Mouse (Mus musculus) liver, adult 2 months (tissue): ENCODE results near the gene Pcid2. TPM values are rescaled to one million over a fixed set of nuclear protein-coding genes. Genes with fewer than 3 reads are reported as not detected.

Experiments used
- DNase-seq: peaks from one replicate; pipeline ENCODE4 v3.0.0-alpha.2; 2011; ENCODE audit warnings: low read depth, low spot score; ENCODE audit errors: extremely low read depth
- H3K27ac ChIP-seq: fragments of 200-500 bp; replicated peaks from 2 replicates; pipeline ENCODE4 v1.5.1; 2012; ENCODE audit warnings: low read depth, mild to moderate bottlenecking, control low read depth, inconsistent platforms, low read length; ENCODE audit not compliant: insufficient read depth
- H3K27me3 ChIP-seq: fragments of 200-500 bp; 2 replicates; pipeline ENCODE4 v1.6.1; 2012; ENCODE audit warnings: mild to moderate bottlenecking, moderate library complexity, low read length, inconsistent platforms; ENCODE audit not compliant: control insufficient read depth, insufficient read depth
- H3K36me3 ChIP-seq: fragments of 200-500 bp; 2 replicates; pipeline ENCODE4 v1.6.1; 2012; ENCODE audit warnings: low read length, inconsistent platforms; ENCODE audit not compliant: control insufficient read depth, insufficient read depth
- H3K4me1 ChIP-seq: fragments of 200-500 bp; 2 replicates; pipeline ENCODE4 v1.6.1; 2011; ENCODE audit warnings: low read length; ENCODE audit not compliant: control insufficient read depth, insufficient read depth
- H3K4me3 ChIP-seq: fragments of 200-500 bp; 2 replicates; pipeline ENCODE4 v1.5.1; 2011; ENCODE audit warnings: low read depth, mild to moderate bottlenecking, control low read depth, low read length, moderate library complexity; ENCODE audit not compliant: insufficient read depth
- H3K79me2 ChIP-seq: fragments of 200-500 bp; 2 replicates; pipeline ENCODE4 v1.6.1; 2012; ENCODE audit warnings: inconsistent platforms, mild to moderate bottlenecking, low read length, moderate library complexity; ENCODE audit not compliant: control insufficient read depth, insufficient read depth
- H3K9ac ChIP-seq: fragments of 200-500 bp; 2 replicates; pipeline ENCODE4 v1.6.1; 2012; ENCODE audit warnings: low read depth, mild to moderate bottlenecking, control low read depth, inconsistent platforms, low read length
- CTCF ChIP-seq: fragments of 200-500 bp; IDR thresholded peaks from 2 replicates; pipeline ENCODE4 v1.5.1; 2011; ENCODE audit warnings: low read depth, low read length, control low read depth
- POLR2A ChIP-seq: fragments of 200-500 bp; IDR thresholded peaks from 2 replicates; pipeline ENCODE4 v1.6.1; 2011; ENCODE audit warnings: low read length, control low read depth; ENCODE audit not compliant: insufficient read depth; ENCODE audit errors: extremely low read depth
- WGBS: fragments of 180-500 bp; shearing (Covaris S2); methylation state at CpG from one replicate; pipeline ENCODE4 v1.1.7; 2018; 5-methylcytosine and 5-hydroxymethylcytosine counted together
- polyA plus RNA-seq: library from polyadenylated mRNA; depleted of rRNA; stranded (reverse); fragments of >200 nt; gene quantifications from 2 replicates; pipeline ENCODE4 v1.2.3, GENCODE M21; 2012
- total RNA-seq: library from RNA; depleted of rRNA; stranded (reverse); fragments of >200 nt; gene quantifications from 2 replicates; pipeline ENCODE4 v1.2.3, GENCODE M21; 2014

Pcid2 gene
- total and polyA plus RNA-seq, 2 experiments: 7.0 to 11.6 TPM

DNA sequence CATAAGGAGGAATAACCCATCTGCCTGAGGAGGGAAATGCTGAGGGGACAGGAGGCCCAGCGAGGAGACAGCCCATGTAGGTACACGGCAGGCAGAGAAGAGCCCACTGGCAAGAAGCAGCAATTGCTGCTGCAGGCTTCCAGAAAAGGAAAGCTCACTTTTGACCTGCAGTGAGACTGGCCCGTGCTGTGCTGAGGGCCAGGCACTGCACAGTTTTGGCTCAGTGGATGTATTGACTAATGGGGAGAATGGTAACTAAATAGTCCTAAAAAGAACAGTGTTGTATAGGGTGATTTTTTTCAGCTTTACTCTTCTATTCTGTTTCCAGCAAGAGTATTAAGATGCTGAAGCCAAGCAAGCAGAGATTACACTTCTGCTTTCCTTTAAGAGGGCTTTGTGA lies 13.3 kb upstream of the Pcid2 start:
- Histone ChIP-seq H3K27me3 (no peaks in the 10 kb centered on the region), H3K4me1 (no peaks in the 10 kb centered on the region), H3K9ac (no peak overlapping the region), H3K4me3 (no peak overlapping the region), H3K27ac (no peak overlapping the region), H3K79me2 (peaks cover 9% of the 10 kb centered on the region; the same call in 1 of the 2 replicates), H3K36me3 (peaks cover 12% of the 10 kb centered on the region; the same call in 1 of the 2 replicates)
- TF ChIP-seq POLR2A: no peak
- TF ChIP-seq CTCF: no peak
- WGBS: 67% methylated on average over 3 of the region's 3 CpGs
- DNase-seq: no peak

DNA sequence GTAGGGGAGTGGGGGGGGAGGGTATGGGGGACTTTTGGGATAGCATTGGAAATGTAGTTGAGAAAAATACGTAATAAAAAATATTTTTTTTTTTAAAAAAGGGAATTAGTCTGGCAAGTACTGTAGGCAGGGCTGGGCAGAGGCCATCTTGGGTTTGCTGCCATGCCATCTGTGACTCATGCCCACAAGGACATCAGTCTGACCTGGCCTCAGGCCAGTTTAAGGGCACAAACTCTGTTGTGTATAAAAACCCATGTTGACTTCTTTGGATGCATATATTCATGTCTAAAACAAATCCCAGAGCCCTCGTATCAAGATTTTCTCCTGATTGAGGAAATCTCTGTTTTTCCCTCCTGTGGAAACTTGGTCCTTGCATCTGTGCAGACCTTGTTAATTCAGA lies 11.8 kb upstream of the Pcid2 start:
- no peaks in the 10 kb centered on the region for H3K4me1 ChIP-seq
- TF ChIP-seq POLR2A (no peak), CTCF (no peak)
- DNase-seq: no peak
- H3K36me3 ChIP-seq: peaks cover 13% of the 10 kb centered on the region; the same call in 1 of the 2 replicates
- H3K27me3 ChIP-seq: no peaks in the 10 kb centered on the region
- peaks cover 23% of the 10 kb centered on the region; the same call in 1 of the 2 replicates for H3K79me2 ChIP-seq
- WGBS: 96% methylated on average over 2 of the region's 2 CpGs
- no peak overlapping the region for H3K9ac ChIP-seq
- H3K27ac ChIP-seq: no peak overlapping the region
- H3K4me3 ChIP-seq: no peak overlapping the region

GRCm38 (mm10) chr8:13113232-13113631 lies 8.0 kb upstream of the Pcid2 start:
- H3K4me3 ChIP-seq: no peak overlapping the region
- no peak overlapping the region for H3K9ac ChIP-seq
- 93% methylated on average over 4 of the region's 4 CpGs for WGBS
- peaks cover 10% of the 10 kb centered on the region; the same call in 1 of the 2 replicates for H3K36me3 ChIP-seq
- H3K27ac ChIP-seq: no peak overlapping the region
- peaks cover 10% of the 10 kb centered on the region for H3K4me1 ChIP-seq
- H3K79me2 ChIP-seq: peaks cover 47% of the 10 kb centered on the region; the same call in 1 of the 2 replicates
- no peak for TF ChIP-seq POLR2A
- TF ChIP-seq CTCF: no peak
- DNase-seq: no peak
- H3K27me3 ChIP-seq: no peaks in the 10 kb centered on the region

- H3K79me2 ChIP-seq: peaks cover 55% of the 10 kb centered on the region; the same call in 1 of the 2 replicates
- 91% methylated on average over 11 of the region's 11 CpGs for WGBS
- no peak overlapping the region for H3K27ac ChIP-seq
- no peaks in the 10 kb centered on the region for H3K27me3 ChIP-seq
- DNase-seq: no peak
- H3K4me3 ChIP-seq: no peak overlapping the region
- H3K4me1 ChIP-seq: peaks cover 13% of the 10 kb centered on the region
- peaks cover 12% of the 10 kb centered on the region for H3K36me3 ChIP-seq
- TF ChIP-seq POLR2A: no peak
- H3K9ac ChIP-seq: no peak overlapping the region
These were observed 6.7 kb upstream of the Pcid2 start for GRCm38 (mm10) chr8:13111917-13112316.

- 33% methylated on average over 1 of the region's 1 CpGs for WGBS
- DNase-seq: peak; percentile 59
- H3K4me3 ChIP-seq: no peak overlapping the region
These were observed 4.2 kb upstream of the Pcid2 start for GRCm38 (mm10) chr8:13109416-13109960.

GRCm38 (mm10) chr8:13108967-13109366 lies 3.7 kb upstream of the Pcid2 start:
- 84% methylated on average over 8 of the region's 8 CpGs for WGBS
- peaks cover 12% of the 10 kb centered on the region for H3K36me3 ChIP-seq
- no peak for DNase-seq
- TF ChIP-seq POLR2A: no peak
- TF ChIP-seq CTCF: no peak
- H3K27me3 ChIP-seq: no peaks in the 10 kb centered on the region
- peaks cover 16% of the 10 kb centered on the region for H3K4me1 ChIP-seq
- H3K4me3 ChIP-seq: no peak overlapping the region
- H3K9ac ChIP-seq: no peak overlapping the region
- H3K79me2 ChIP-seq: peaks cover 68% of the 10 kb centered on the region
- H3K27ac ChIP-seq: no peak overlapping the region

More at GRCm38 (mm10) chr8:13109416-13109960, 4.2 kb upstream of the Pcid2 start:
- H3K36me3 ChIP-seq: peaks cover 12% of the 10 kb centered on the region
- H3K27ac ChIP-seq: no peak overlapping the region
- peaks cover 16% of the 10 kb centered on the region for H3K4me1 ChIP-seq
- H3K27me3 ChIP-seq: no peaks in the 10 kb centered on the region
- TF ChIP-seq CTCF (no peak), POLR2A (no peak)
- peaks cover 63% of the 10 kb centered on the region for H3K79me2 ChIP-seq
- no peak overlapping the region for H3K9ac ChIP-seq
